Mouse (Mus musculus) limb, embryonic 14.5 days (tissue): ENCODE results near the gene Qk. TPM values are rescaled to one million over a fixed set of nuclear protein-coding genes. Genes with fewer than 3 reads are reported as not detected.

Source experiments
- ATAC-seq: fragments of 200-750 bp; cut with Nextera tagmentation; 2 replicates; pipeline ENCODE4 v1.8.0; 2017; ENCODE audit warnings: low read depth, moderate number of reproducible peaks, moderate TSS enrichment; ENCODE audit not compliant: low FRiP score
- DNase-seq: peaks from one replicate; pipeline ENCODE4 v3.0.0-alpha.2; 2015; ENCODE audit warnings: low spot score
- H3K27ac ChIP-seq: fragments of 300-500 bp; sonication (generic); replicated peaks from 2 replicates; pipeline ENCODE4 v1.5.1; 2014; ENCODE audit warnings: low read depth, mild to moderate bottlenecking, low read length, moderate library complexity, mixed read lengths
- H3K27me3 ChIP-seq: fragments of 300-500 bp; sonication (generic); 2 replicates; pipeline ENCODE4 v1.6.1; 2014; ENCODE audit warnings: low read length, mixed read lengths; ENCODE audit not compliant: control insufficient read depth, insufficient read depth
- H3K36me3 ChIP-seq: fragments of 300-500 bp; sonication (generic); 2 replicates; pipeline ENCODE4 v1.6.1; 2014; ENCODE audit warnings: mild to moderate bottlenecking, low read length, moderate library complexity, mixed read lengths; ENCODE audit not compliant: control insufficient read depth, insufficient read depth
- H3K4me1 ChIP-seq: fragments of 300-500 bp; sonication (generic); 2 replicates; pipeline ENCODE4 v1.6.1; 2014; ENCODE audit warnings: antibody characterized with exemption, low read length, mixed read lengths; ENCODE audit not compliant: control insufficient read depth, insufficient read depth
- H3K4me2 ChIP-seq: fragments of 300-500 bp; sonication (generic); replicated peaks from 2 replicates; pipeline ENCODE4 v1.6.1; 2014; ENCODE audit warnings: low read depth, mild to moderate bottlenecking, low read length, moderate library complexity; ENCODE audit not compliant: severe bottlenecking
- H3K4me3 ChIP-seq: fragments of 300-500 bp; sonication (generic); replicated peaks from 2 replicates; pipeline ENCODE4 v1.5.1; 2014; ENCODE audit warnings: low read length
- H3K9ac ChIP-seq: fragments of 300-500 bp; sonication (generic); 2 replicates; pipeline ENCODE4 v1.6.1; 2014; ENCODE audit warnings: mild to moderate bottlenecking, low read depth, low read length, moderate library complexity; ENCODE audit not compliant: severe bottlenecking
- H3K9me3 ChIP-seq: fragments of 300-500 bp; sonication (generic); 2 replicates; pipeline ENCODE4 v1.6.1; 2016; ENCODE audit warnings: low read length; ENCODE audit not compliant: control insufficient read depth
- POLR2A ChIP-seq: fragments of 200-500 bp; IDR thresholded peaks from 2 replicates; pipeline ENCODE4 v1.8.0; 2012; ENCODE audit warnings: inconsistent platforms, mild to moderate bottlenecking, moderate library complexity, borderline replicate concordance; ENCODE audit not compliant: insufficient read depth, insufficient read length; ENCODE audit errors: extremely low read depth
- WGBS: fragments of 180-500 bp; shearing (Covaris S2); extraction: QIAGEN DNeasy Blood & Tissue Kit; methylation state at CpG from one replicate; pipeline ENCODE4 v1.1.7; 2014; 5-methylcytosine and 5-hydroxymethylcytosine counted together
- polyA plus RNA-seq, 2 experiments: library from polyadenylated mRNA; depleted of rRNA in 1 of 2; stranded (reverse) in 1 of 2; unstranded in 1 of 2; fragments of >200 nt; fragmentation: Nextera tagmentation in 1 of 2; extraction: Ambion mirVana in 1 of 2; gene quantifications; 2 replicates each; pipeline versions ENCODE4 v1.2.1 to v1.2.3; 2012 to 2014

The Qk gene
- polyA plus RNA-seq, 2 experiments, result 52.7 to 164 TPM

GRCm38 (mm10) chr17:10209154-10209777 is 110.4 kb downstream of the Qk start:
- H3K27me3 ChIP-seq, result no peaks in the 10 kb centered on the region
- no peaks in the 10 kb centered on the region for H3K9me3 ChIP-seq
- H3K27ac ChIP-seq, result no peak overlapping the region
- H3K36me3 ChIP-seq, result peaks cover 24% of the 10 kb centered on the region
- DNase-seq, result no peak
- no peak overlapping the region for H3K4me3 ChIP-seq
- WGBS, result 51% methylated on average over 12 of the region's 12 CpGs
- H3K4me1 ChIP-seq, result no peaks in the 10 kb centered on the region
- ATAC-seq, result no peak
- no peak for TF ChIP-seq POLR2A
- no peak overlapping the region for H3K4me2 ChIP-seq
- no peak overlapping the region for H3K9ac ChIP-seq

- DNase-seq (no peak), ATAC-seq (no peak)
- no peak for TF ChIP-seq POLR2A
- Histone ChIP-seq H3K9ac (no peak overlapping the region), H3K27ac (no peak overlapping the region), H3K4me1 (no peaks in the 10 kb centered on the region), H3K9me3 (0 out of 2 replicates have a peak, but pooled peaks cover 4% of the 10 kb centered on the region), H3K4me2 (no peak overlapping the region), H3K36me3 (peaks cover 5% of the 10 kb centered on the region; the same call in 1 of the 2 replicates), H3K27me3 (no peaks in the 10 kb centered on the region), H3K4me3 (no peak overlapping the region)
- WGBS, result 81% methylated on average over 2 of the region's 2 CpGs
Measured at GRCm38 (mm10) chr17:10198662-10199061, 121.0 kb downstream of the Qk start.

GRCm38 (mm10) chr17:10198231-10198630 is 121.4 kb downstream of the Qk start:
- WGBS, result 91% methylated on average over 3 of the region's 3 CpGs
- TF ChIP-seq POLR2A, result no peak
- H3K9me3 ChIP-seq, result 0 out of 2 replicates have a peak, but pooled peaks cover 4% of the 10 kb centered on the region
- no peaks in the 10 kb centered on the region for H3K4me1 ChIP-seq
- no peak overlapping the region for H3K4me3 ChIP-seq
- H3K4me2 ChIP-seq, result no peak overlapping the region
- no peak for ATAC-seq
- no peaks in the 10 kb centered on the region for H3K27me3 ChIP-seq
- no peak overlapping the region for H3K9ac ChIP-seq
- H3K36me3 ChIP-seq, result peaks cover 5% of the 10 kb centered on the region; the same call in 1 of the 2 replicates
- no peak for DNase-seq
- H3K27ac ChIP-seq, result no peak overlapping the region

GRCm38 (mm10) chr17:10195703-10196102 is 124.0 kb downstream of the Qk start:
- DNase-seq (no peak), ATAC-seq (no peak)
- Histone ChIP-seq H3K27me3 (no peaks in the 10 kb centered on the region), H3K9ac (no peak overlapping the region), H3K4me3 (no peak overlapping the region), H3K9me3 (0 out of 2 replicates have a peak, but pooled peaks cover 4% of the 10 kb centered on the region), H3K27ac (no peak overlapping the region), H3K4me2 (no peak overlapping the region), H3K36me3 (no peaks in the 10 kb centered on the region; the same call in 1 of the 2 replicates), H3K4me1 (no peaks in the 10 kb centered on the region)
- TF ChIP-seq POLR2A, result no peak
- WGBS, result 95% methylated on average over 6 of the region's 6 CpGs

- H3K4me2 ChIP-seq, result no peak overlapping the region
- H3K36me3 ChIP-seq, result no peaks in the 10 kb centered on the region
- no peak overlapping the region for H3K4me3 ChIP-seq
- no peaks in the 10 kb centered on the region for H3K4me1 ChIP-seq
- H3K27me3 ChIP-seq, result no peaks in the 10 kb centered on the region
- H3K27ac ChIP-seq, result no peak overlapping the region
- no peak for TF ChIP-seq POLR2A
- no peak overlapping the region for H3K9ac ChIP-seq
- no peaks in the 10 kb centered on the region for H3K9me3 ChIP-seq
- DNase-seq, result no peak
- 94% methylated on average over 1 of the region's 1 CpGs for WGBS
- ATAC-seq, result no peak
Measured at GRCm38 (mm10) chr17:10190857-10191256, 128.8 kb downstream of the Qk start.

- Histone ChIP-seq H3K27ac (no peak overlapping the region), H3K9me3 (no peaks in the 10 kb centered on the region), H3K27me3 (no peaks in the 10 kb centered on the region), H3K36me3 (no peaks in the 10 kb centered on the region), H3K4me1 (no peaks in the 10 kb centered on the region), H3K9ac (no peak overlapping the region), H3K4me2 (no peak overlapping the region), H3K4me3 (no peak overlapping the region)
- DNase-seq (no peak), ATAC-seq (no peak)
- 69% methylated on average over 3 of the region's 3 CpGs for WGBS
- TF ChIP-seq POLR2A, result no peak
Measured at GRCm38 (mm10) chr17:10188481-10188880, 131.2 kb downstream of the Qk start.
